Mouse (Mus musculus): Measurements from ENCODE around the gene Ngdn. TPM values are rescaled to one million over a fixed set of nuclear protein-coding genes. Genes with fewer than 3 reads are reported as not detected.
"Not testable (repeated sequence)": the region's sequence is repeated elsewhere in the genome, so short reads cannot be mapped to it uniquely, and the experiment has no call there.

The Ngdn gene
- polyA plus RNA-seq, 1 experiment from 2014 or later = 92.8 TPM

- 68% methylated on average over 1 of the region's 1 CpGs for WGBS
- H3K4me1 ChIP-seq (ENCODE audit: control insufficient read depth, insufficient read depth, low read length) = no peaks in the 10 kb centered on the region
- H3K4me3 ChIP-seq (ENCODE audit: low read depth, low read length) = no peak within 1 kb of the TSS
- ATAC-seq (replicated peaks; ENCODE audit: insufficient number of reproducible peaks, low FRiP score, low TSS enrichment, low read depth) (no peak), DNase-seq (ENCODE audit: low spot score) (no peak)
- no peaks in the 10 kb centered on the region for H3K36me3 ChIP-seq (replicated peaks; ENCODE audit: control insufficient read depth, insufficient read depth, low read depth, low read length)
- H3K9me3 ChIP-seq (replicated peaks; ENCODE audit: control insufficient read depth, low read length) = no peaks in the 10 kb centered on the region
- H3K9ac ChIP-seq (replicated peaks; ENCODE audit: low read length) = no peak within 1 kb of the TSS
- no peaks in the 10 kb centered on the region for H3K27me3 ChIP-seq (ENCODE audit: control insufficient read depth, insufficient read depth, low read length)
- H3K27ac ChIP-seq (replicated peaks; ENCODE audit: low read depth, low read length) = no peak within 1 kb of the TSS
- H3K4me2 ChIP-seq (ENCODE audit: low read depth, low read length) = no peak within 1 kb of the TSS
These were observed 38.6 kb upstream of the Ngdn start, which contains the start of gene Gm17428 for GRCm38 (mm10) chr14:54976633-54977032. Gene Gm17428 (plus strand): TSS chr14:54976933.

GRCm38 (mm10) chr14:54978664-54979063 is 36.6 kb upstream of the Ngdn start:
- Histone ChIP-seq H3K27ac (replicated peaks; ENCODE audit: low read depth, low read length) (no peak overlapping the region), H3K9me3 (replicated peaks; ENCODE audit: control insufficient read depth, low read length) (no peaks in the 10 kb centered on the region), H3K4me3 (ENCODE audit: low read depth, low read length) (no peak overlapping the region), H3K9ac (replicated peaks; ENCODE audit: low read length) (no peak overlapping the region), H3K36me3 (replicated peaks; ENCODE audit: control insufficient read depth, insufficient read depth, low read depth, low read length) (no peaks in the 10 kb centered on the region), H3K4me1 (ENCODE audit: control insufficient read depth, insufficient read depth, low read length) (no peaks in the 10 kb centered on the region), H3K4me2 (ENCODE audit: low read depth, low read length) (no peak overlapping the region), H3K27me3 (ENCODE audit: control insufficient read depth, insufficient read depth, low read length) (no peaks in the 10 kb centered on the region)
- DNase-seq (ENCODE audit: low spot score) (no peak), ATAC-seq (replicated peaks; ENCODE audit: insufficient number of reproducible peaks, low FRiP score, low TSS enrichment, low read depth) (no peak)
- WGBS = 84% methylated on average over 8 of the region's 8 CpGs

- ATAC-seq (replicated peaks; ENCODE audit: insufficient number of reproducible peaks, low FRiP score, low TSS enrichment, low read depth) (no peak), DNase-seq (ENCODE audit: low spot score) (no peak)
- Histone ChIP-seq H3K27me3 (ENCODE audit: control insufficient read depth, insufficient read depth, low read length) (no peaks in the 10 kb centered on the region), H3K4me3 (ENCODE audit: low read depth, low read length) (no peak overlapping the region), H3K9ac (replicated peaks; ENCODE audit: low read length) (no peak overlapping the region), H3K9me3 (replicated peaks; ENCODE audit: control insufficient read depth, low read length) (no peaks in the 10 kb centered on the region), H3K4me2 (ENCODE audit: low read depth, low read length) (no peak overlapping the region), H3K4me1 (ENCODE audit: control insufficient read depth, insufficient read depth, low read length) (no peaks in the 10 kb centered on the region), H3K36me3 (replicated peaks; ENCODE audit: control insufficient read depth, insufficient read depth, low read depth, low read length) (no peaks in the 10 kb centered on the region), H3K27ac (replicated peaks; ENCODE audit: low read depth, low read length) (no peak overlapping the region)
- 95% methylated on average over 7 of the region's 7 CpGs for WGBS
These were observed 33.3 kb upstream of the Ngdn start for GRCm38 (mm10) chr14:54981934-54982333.

- DNase-seq (ENCODE audit: low spot score); H3K27ac ChIP-seq (replicated peaks; ENCODE audit: low read depth, low read length); ATAC-seq (replicated peaks; ENCODE audit: insufficient number of reproducible peaks, low FRiP score, low TSS enrichment, low read depth); H3K9me3 ChIP-seq (replicated peaks; ENCODE audit: control insufficient read depth, low read length); H3K4me1 ChIP-seq (ENCODE audit: control insufficient read depth, insufficient read depth, low read length); H3K4me3 ChIP-seq (ENCODE audit: low read depth, low read length); H3K9ac ChIP-seq (replicated peaks; ENCODE audit: low read length); H3K36me3 ChIP-seq (replicated peaks; ENCODE audit: control insufficient read depth, insufficient read depth, low read depth, low read length); H3K27me3 ChIP-seq (ENCODE audit: control insufficient read depth, insufficient read depth, low read length); H3K4me2 ChIP-seq (ENCODE audit: low read depth, low read length): not testable (repeated sequence)
- WGBS = 95% methylated on average over 9 of the region's 9 CpGs
These were observed 26.8 kb upstream of the Ngdn start for GRCm38 (mm10) chr14:54988350-54988874.

- Histone ChIP-seq H3K4me1 (ENCODE audit: control insufficient read depth, insufficient read depth, low read length) (no peaks in the 10 kb centered on the region), H3K36me3 (replicated peaks; ENCODE audit: control insufficient read depth, insufficient read depth, low read depth, low read length) (no peaks in the 10 kb centered on the region), H3K9ac (replicated peaks; ENCODE audit: low read length) (no peak overlapping the region), H3K4me2 (ENCODE audit: low read depth, low read length) (no peak overlapping the region), H3K4me3 (ENCODE audit: low read depth, low read length) (no peak overlapping the region), H3K9me3 (replicated peaks; ENCODE audit: control insufficient read depth, low read length) (no peaks in the 10 kb centered on the region), H3K27ac (replicated peaks; ENCODE audit: low read depth, low read length) (no peak overlapping the region), H3K27me3 (ENCODE audit: control insufficient read depth, insufficient read depth, low read length) (no peaks in the 10 kb centered on the region)
- ATAC-seq (replicated peaks; ENCODE audit: insufficient number of reproducible peaks, low FRiP score, low TSS enrichment, low read depth) = no peak
- WGBS = 88% methylated on average over 13 of the region's 13 CpGs
- no peak for DNase-seq (ENCODE audit: low spot score)
These were observed 26.4 kb upstream of the Ngdn start for GRCm38 (mm10) chr14:54988882-54989281.

GRCm38 (mm10) chr14:54989886-54990441 is 25.3 kb upstream of the Ngdn start:
- no peak overlapping the region for H3K4me3 ChIP-seq (ENCODE audit: low read depth, low read length)
- 90% methylated on average over 8 of the region's 8 CpGs for WGBS
- DNase-seq (ENCODE audit: low spot score) = no peak

GRCm38 (mm10) chr14:54992196-54992595 is 23.1 kb upstream of the Ngdn start:
- Histone ChIP-seq H3K9ac (replicated peaks; ENCODE audit: low read length) (no peak overlapping the region), H3K36me3 (replicated peaks; ENCODE audit: control insufficient read depth, insufficient read depth, low read depth, low read length) (no peaks in the 10 kb centered on the region), H3K4me3 (ENCODE audit: low read depth, low read length) (no peak overlapping the region), H3K9me3 (replicated peaks; ENCODE audit: control insufficient read depth, low read length) (no peaks in the 10 kb centered on the region), H3K27me3 (ENCODE audit: control insufficient read depth, insufficient read depth, low read length) (no peaks in the 10 kb centered on the region), H3K4me1 (ENCODE audit: control insufficient read depth, insufficient read depth, low read length) (peaks cover 3% of the 10 kb centered on the region), H3K27ac (replicated peaks; ENCODE audit: low read depth, low read length) (no peak overlapping the region), H3K4me2 (ENCODE audit: low read depth, low read length) (no peak overlapping the region)
- DNase-seq (ENCODE audit: low spot score) = no peak
- 86% methylated on average over 10 of the region's 10 CpGs for WGBS
- no peak for ATAC-seq (replicated peaks; ENCODE audit: insufficient number of reproducible peaks, low FRiP score, low TSS enrichment, low read depth)

More at GRCm38 (mm10) chr14:54989886-54990441, 25.3 kb upstream of the Ngdn start:
- ATAC-seq (replicated peaks; ENCODE audit: insufficient number of reproducible peaks, low FRiP score, low TSS enrichment, low read depth) = no peak
- Histone ChIP-seq H3K4me1 (ENCODE audit: control insufficient read depth, insufficient read depth, low read length) (peaks cover 3% of the 10 kb centered on the region), H3K36me3 (replicated peaks; ENCODE audit: control insufficient read depth, insufficient read depth, low read depth, low read length) (no peaks in the 10 kb centered on the region), H3K4me2 (ENCODE audit: low read depth, low read length) (no peak overlapping the region), H3K9ac (replicated peaks; ENCODE audit: low read length) (no peak overlapping the region), H3K27me3 (ENCODE audit: control insufficient read depth, insufficient read depth, low read length) (no peaks in the 10 kb centered on the region), H3K27ac (replicated peaks; ENCODE audit: low read depth, low read length) (no peak overlapping the region), H3K9me3 (replicated peaks; ENCODE audit: control insufficient read depth, low read length) (no peaks in the 10 kb centered on the region)

GRCm38 (mm10) chr14:54993636-54994035 is 21.6 kb upstream of the Ngdn start:
- no peak overlapping the region for H3K9ac ChIP-seq (replicated peaks; ENCODE audit: low read length)
- no peaks in the 10 kb centered on the region for H3K9me3 ChIP-seq (replicated peaks; ENCODE audit: control insufficient read depth, low read length)
- DNase-seq (ENCODE audit: low spot score) (no peak), ATAC-seq (replicated peaks; ENCODE audit: insufficient number of reproducible peaks, low FRiP score, low TSS enrichment, low read depth) (no peak)
- H3K4me3 ChIP-seq (ENCODE audit: low read depth, low read length) = no peak overlapping the region
- peaks cover 3% of the 10 kb centered on the region for H3K4me1 ChIP-seq (ENCODE audit: control insufficient read depth, insufficient read depth, low read length)
- WGBS = 63% methylated on average over 10 of the region's 10 CpGs
- H3K27ac ChIP-seq (replicated peaks; ENCODE audit: low read depth, low read length) = no peak overlapping the region
- no peaks in the 10 kb centered on the region for H3K36me3 ChIP-seq (replicated peaks; ENCODE audit: control insufficient read depth, insufficient read depth, low read depth, low read length)
- H3K27me3 ChIP-seq (ENCODE audit: control insufficient read depth, insufficient read depth, low read length) = no peaks in the 10 kb centered on the region
- H3K4me2 ChIP-seq (ENCODE audit: low read depth, low read length) = no peak overlapping the region
